Mouse (Mus musculus) small intestine, adult 2 months (tissue): Measurements from ENCODE around the gene Oscar.

ENCODE experiments used
- CTCF ChIP-seq: fragments of 200-500 bp; IDR thresholded peaks from 2 replicates; pipeline ENCODE4 v1.5.1; 2012; ENCODE audit warnings: low read depth, mild to moderate bottlenecking, control low read depth, inconsistent platforms, low read length, moderate library complexity, mixed read lengths; ENCODE audit not compliant: insufficient replicate concordance, insufficient read length; ENCODE audit errors: extremely low read depth
- POLR2A ChIP-seq: fragments of 200-500 bp; IDR thresholded peaks from 2 replicates; pipeline ENCODE4 v1.6.1; 2012; ENCODE audit warnings: low read depth, mild to moderate bottlenecking, control low read depth, inconsistent platforms, low read length, moderate library complexity

DNA sequence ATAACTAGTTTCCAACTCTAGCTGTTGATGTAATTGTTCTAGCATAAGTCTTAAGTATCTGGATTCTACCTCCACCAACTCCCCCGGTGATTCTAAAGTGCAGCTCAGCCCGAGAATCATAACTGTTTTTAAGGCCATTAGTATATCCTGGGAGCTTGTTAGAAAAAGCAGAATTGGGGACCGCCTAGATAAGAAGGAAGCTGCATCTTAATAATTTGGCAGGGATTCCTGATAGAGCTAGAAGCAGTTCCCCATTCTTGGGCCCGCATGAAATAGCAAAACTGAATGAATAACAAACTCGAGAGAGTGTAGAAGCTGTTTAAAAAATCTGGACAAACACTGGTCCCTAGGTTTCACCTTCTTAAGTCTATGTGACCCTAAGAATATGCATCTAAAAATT, 27.5 kb upstream of the Oscar start:
- TF ChIP-seq CTCF: no peak
- no peak for TF ChIP-seq POLR2A
